Mouse (Mus musculus) heart, postnatal 0 days (tissue): ENCODE measurements at regions not wholly inside any gene's neighbourhood (a gene's known extent, or its start where the extent isn't known, plus 50 kb on each side); places are given as distances from the start of the nearest gene placed in this dataset.

Experiments used
- ATAC-seq: fragments of 200-750 bp; cut with Nextera tagmentation; 2 replicates; pipeline ENCODE4 v1.8.0; 2017; ENCODE audit warnings: low read depth, moderate number of reproducible peaks, moderate library complexity; ENCODE audit not compliant: insufficient read depth
- DNase-seq: peaks from one replicate; pipeline ENCODE4 v3.0.0-alpha.2; 2016; ENCODE audit warnings: low spot score
- H3K27ac ChIP-seq: fragments of 300-500 bp; sonication (generic); 2 replicates; pipeline ENCODE4 v1.5.1; 2014; ENCODE audit warnings: low read depth, mild to moderate bottlenecking
- H3K27me3 ChIP-seq: fragments of 300-500 bp; sonication (generic); 2 replicates; pipeline ENCODE4 v1.6.1; 2014; ENCODE audit warnings: low read length, mixed read lengths; ENCODE audit not compliant: control insufficient read depth, insufficient read depth
- H3K36me3 ChIP-seq: fragments of 300-500 bp; sonication (generic); replicated peaks from 2 replicates; pipeline ENCODE4 v1.6.1; 2014; ENCODE audit warnings: low read length, mixed read lengths; ENCODE audit not compliant: control insufficient read depth, insufficient read depth
- H3K4me1 ChIP-seq: fragments of 300-500 bp; sonication (generic); 2 replicates; pipeline ENCODE4 v1.6.1; 2014; ENCODE audit warnings: antibody characterized with exemption; ENCODE audit not compliant: control insufficient read depth, insufficient read depth
- H3K4me2 ChIP-seq: fragments of 300-500 bp; sonication (generic); 2 replicates; pipeline ENCODE4 v1.6.1; 2014; ENCODE audit warnings: low read depth, mild to moderate bottlenecking, low read length, moderate library complexity
- H3K4me3 ChIP-seq: fragments of 300-500 bp; sonication (generic); 2 replicates; pipeline ENCODE4 v1.5.1; 2014; ENCODE audit warnings: low read depth, low read length
- H3K9ac ChIP-seq: fragments of 300-500 bp; sonication (generic); replicated peaks from 2 replicates; pipeline ENCODE4 v1.6.1; 2014; ENCODE audit warnings: low read depth, low read length, mixed read lengths
- H3K9me3 ChIP-seq: fragments of 300-500 bp; sonication (generic); replicated peaks from 2 replicates; pipeline ENCODE4 v1.6.1; 2016; ENCODE audit warnings: low read length; ENCODE audit not compliant: control insufficient read depth
- CTCF ChIP-seq: IDR thresholded peaks from 2 replicates; pipeline ENCODE4 v1.5.1; 2016; ENCODE audit warnings: antibody characterized with exemption, control low read depth, low read depth
- EP300 ChIP-seq: IDR thresholded peaks from 2 replicates; pipeline ENCODE4 v1.6.1; 2016; ENCODE audit warnings: antibody characterized with exemption, low read depth
- WGBS: fragments of 180-500 bp; shearing (Covaris S2); extraction: QIAGEN DNeasy Blood & Tissue Kit; methylation state at CpG from one replicate; pipeline ENCODE4 v1.1.7; 2014; 5-methylcytosine and 5-hydroxymethylcytosine counted together

DNA sequence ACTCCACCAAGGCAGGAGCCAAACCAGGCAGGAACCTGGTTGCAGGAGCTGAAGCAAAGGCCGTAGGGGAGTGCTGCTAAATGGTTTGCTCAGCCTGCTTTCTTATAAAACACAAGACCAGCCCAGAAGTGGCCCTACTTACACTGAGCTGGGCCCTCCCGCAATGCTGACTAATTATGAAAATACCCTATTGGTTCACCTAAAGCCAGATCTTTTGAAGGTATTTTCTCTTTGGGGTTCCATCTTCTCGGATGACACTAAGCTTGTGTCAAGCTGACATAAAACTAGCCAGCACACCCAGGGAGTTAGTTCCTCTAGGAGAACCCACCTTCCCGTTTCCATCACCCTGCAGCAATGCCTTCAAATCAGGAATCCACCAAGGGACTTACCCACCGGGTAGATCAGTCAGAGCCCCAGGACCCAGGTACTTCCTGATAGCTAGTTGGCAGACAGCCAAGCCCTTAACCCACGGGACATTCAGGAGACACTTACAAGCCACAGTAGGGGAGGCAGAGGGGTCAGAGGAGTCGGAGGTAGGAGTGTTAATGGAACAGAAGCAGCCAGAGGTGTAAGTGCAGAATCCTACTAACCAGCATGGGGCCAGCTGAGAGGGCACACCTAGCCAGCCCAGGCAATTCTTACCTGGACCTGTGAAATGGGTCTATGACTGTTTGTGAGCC is 158.9 kb downstream of the Rab11fip4 start:
- peaks cover 5% of the 10 kb centered on the region; the same call in 1 of the 2 replicates for H3K4me1 ChIP-seq
- WGBS, result 50% methylated on average over 7 of the region's 7 CpGs
- ATAC-seq (no peak), DNase-seq (no peak)
- no peak overlapping the region for H3K9ac ChIP-seq
- no peaks in the 10 kb centered on the region for H3K36me3 ChIP-seq
- no peaks in the 10 kb centered on the region for H3K9me3 ChIP-seq
- TF ChIP-seq EP300, result no peak
- TF ChIP-seq CTCF, result no peak
- H3K4me2 ChIP-seq, result no peak overlapping the region
- H3K27ac ChIP-seq, result no peak overlapping the region
- no peak overlapping the region for H3K4me3 ChIP-seq
- H3K27me3 ChIP-seq, result no peaks in the 10 kb centered on the region

DNA sequence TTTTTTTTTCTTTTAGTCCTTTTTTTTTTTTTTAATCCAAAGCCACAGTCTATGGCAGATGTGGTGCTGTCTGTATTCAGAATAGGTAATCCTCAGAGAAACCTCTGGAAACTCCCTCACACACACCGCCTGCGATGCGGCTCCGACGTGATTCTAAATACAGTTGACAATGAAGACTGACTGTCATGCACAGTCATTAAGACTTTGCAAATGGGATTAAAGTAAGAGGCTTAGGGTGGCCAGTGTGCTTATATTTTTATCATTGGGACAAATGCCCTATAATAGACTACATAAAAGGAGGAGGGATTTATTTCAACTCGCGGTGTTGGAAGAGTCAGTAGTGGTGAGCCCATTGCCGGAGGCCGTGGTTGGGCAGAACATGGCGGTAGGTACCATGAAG is 158.1 kb downstream of the Rab11fip4 start:
- no peak for ATAC-seq
- Histone ChIP-seq H3K27me3 (no peaks in the 10 kb centered on the region), H3K9ac (no peak overlapping the region), H3K27ac (no peak overlapping the region), H3K4me2 (no peak overlapping the region), H3K36me3 (no peaks in the 10 kb centered on the region), H3K9me3 (no peaks in the 10 kb centered on the region), H3K4me3 (no peak overlapping the region), H3K4me1 (peaks cover 5% of the 10 kb centered on the region; the same call in 1 of the 2 replicates)
- TF ChIP-seq CTCF (no peak), EP300 (no peak)
- no peak for DNase-seq
- WGBS, result 98% methylated on average over 10 of the region's 10 CpGs

DNA sequence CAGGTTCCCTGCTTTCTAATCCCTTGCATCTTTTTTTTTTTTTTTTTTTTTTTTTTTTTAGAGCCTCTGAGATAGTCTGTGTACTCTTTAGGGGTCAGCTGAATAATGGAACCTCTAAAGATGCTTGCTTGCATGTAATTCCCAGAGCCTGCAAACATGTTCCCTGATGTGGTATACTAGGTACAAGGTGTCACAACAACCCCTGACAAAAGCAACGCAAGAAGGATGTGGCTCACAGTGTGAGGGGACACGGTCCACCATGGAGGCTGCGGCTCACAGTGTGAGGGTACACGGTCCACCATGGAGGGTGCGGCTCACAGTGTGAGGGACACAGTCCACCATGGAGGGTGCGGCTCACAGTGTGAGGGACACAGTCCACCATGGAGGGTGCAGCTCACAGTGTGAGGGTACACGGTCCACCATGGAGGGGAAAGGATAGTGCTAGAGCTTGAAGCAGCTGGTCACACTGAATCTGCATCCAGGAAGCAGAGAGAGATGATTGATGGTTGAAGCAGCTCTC is 157.7 kb downstream of the Rab11fip4 start:
- no peak for DNase-seq
- no peaks in the 10 kb centered on the region for H3K36me3 ChIP-seq
- no peak overlapping the region for H3K9ac ChIP-seq
- H3K27me3 ChIP-seq, result no peaks in the 10 kb centered on the region
- H3K4me2 ChIP-seq, result no peak overlapping the region
- WGBS, result 96% methylated on average over 7 of the region's 7 CpGs
- H3K4me3 ChIP-seq, result no peak overlapping the region
- H3K4me1 ChIP-seq, result peaks cover 5% of the 10 kb centered on the region; the same call in 1 of the 2 replicates
- H3K9me3 ChIP-seq, result no peaks in the 10 kb centered on the region
- H3K27ac ChIP-seq, result no peak overlapping the region
- no peak for ATAC-seq
- no peak for TF ChIP-seq EP300
- TF ChIP-seq CTCF, result no peak

DNA sequence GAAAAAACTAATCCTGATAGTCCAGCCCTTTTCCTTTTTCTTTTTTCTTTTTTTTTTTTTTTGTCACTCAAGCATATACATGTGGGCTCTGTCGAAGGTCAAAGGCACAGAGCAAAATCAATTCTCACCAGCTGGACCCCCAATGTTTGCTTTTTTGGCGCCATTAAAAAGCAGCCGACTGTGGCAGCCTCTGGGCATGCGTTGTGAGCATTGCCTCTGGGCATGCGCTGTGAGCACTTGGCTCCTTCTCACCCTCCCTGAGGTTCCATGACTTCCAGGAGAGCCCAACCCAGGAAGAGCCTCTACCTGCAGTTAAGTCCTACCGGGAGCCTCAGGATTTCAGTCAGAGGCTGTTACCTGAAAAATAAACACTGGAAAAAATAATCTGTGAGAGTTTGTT is 156.8 kb downstream of the Rab11fip4 start:
- H3K36me3 ChIP-seq, result no peaks in the 10 kb centered on the region
- no peak overlapping the region for H3K4me2 ChIP-seq
- H3K9ac ChIP-seq, result no peak overlapping the region
- DNase-seq (no peak), ATAC-seq (no peak)
- no peaks in the 10 kb centered on the region for H3K27me3 ChIP-seq
- H3K4me1 ChIP-seq, result peaks cover 5% of the 10 kb centered on the region; the same call in 1 of the 2 replicates
- WGBS, result 82% methylated on average over 6 of the region's 6 CpGs
- H3K27ac ChIP-seq, result no peak overlapping the region
- no peaks in the 10 kb centered on the region for H3K9me3 ChIP-seq
- H3K4me3 ChIP-seq, result no peak overlapping the region
- TF ChIP-seq CTCF, result no peak
- TF ChIP-seq EP300, result no peak
